ENCODE assay signal across 8 mouse cellular contexts in genomic region chr2:35199971-35200897, GRCm38 (mm10). TPM values are rescaled to one million over a fixed set of nuclear protein-coding genes. Genes with fewer than 3 reads are reported as not detected.
DNase-seq lines count a peak whose midpoint lies in the region; ATAC-seq and TF ChIP-seq lines count a peak whose summit lies in the region.

No protein-coding gene starts in this region.

- peak overlapping the region; percentile 90 for H3K9ac ChIP-seq in intestine, embryonic 14.5 days (ENCODE audit: low read length)
- peak overlapping the region; percentile 99 for H3K9ac ChIP-seq in limb, embryonic 14.5 days (ENCODE audit: low read depth, low read length, severe bottlenecking)
- peak overlapping the region; percentile 99 for H3K9ac ChIP-seq in midbrain, embryonic 15.5 days
- peak overlapping the region; percentile 99 for H3K9ac ChIP-seq in stomach, embryonic 16.5 days (ENCODE audit: low read length)

- DNase-seq in spleen, adult 12 weeks (ENCODE audit: low spot score), result peak; percentile 39
- no peak for DNase-seq in spleen, adult 18-20 months
- DNase-seq in cerebellum, postnatal 10 days, result peak; percentile 57 to 66
- peak; percentile 10 to 18 for DNase-seq in gastrocnemius, adult 8-10 months (ENCODE audit: low spot score in 2 of 2)
- DNase-seq in intestine, embryonic 14.5 days (ENCODE audit: low spot score), result peak; percentile 71
- DNase-seq in limb, embryonic 14.5 days (ENCODE audit: low spot score), result no peak

- H3K36me3 ChIP-seq in intestine, embryonic 14.5 days (ENCODE audit: control insufficient read depth, insufficient read depth, low read length), result no peaks in the 10 kb centered on the region
- H3K36me3 ChIP-seq in limb, embryonic 14.5 days (ENCODE audit: control insufficient read depth, insufficient read depth, low read length), result peaks cover 14% of the 10 kb centered on the region; the same call in 1 of the 2 replicates
- no peaks in the 10 kb centered on the region for H3K36me3 ChIP-seq in midbrain, embryonic 15.5 days (replicated peaks)
- H3K36me3 ChIP-seq in stomach, embryonic 16.5 days (ENCODE audit: control insufficient read depth, insufficient read depth, low read length), result no peaks in the 10 kb centered on the region

- no peaks in the 10 kb centered on the region for H3K27me3 ChIP-seq in intestine, embryonic 14.5 days (replicated peaks; ENCODE audit: control insufficient read depth, insufficient read depth, low read length)
- H3K27me3 ChIP-seq in limb, embryonic 14.5 days (ENCODE audit: control insufficient read depth, insufficient read depth, low read length), result no peaks in the 10 kb centered on the region
- no peaks in the 10 kb centered on the region for H3K27me3 ChIP-seq in midbrain, embryonic 15.5 days (replicated peaks)
- no peaks in the 10 kb centered on the region for H3K27me3 ChIP-seq in stomach, embryonic 16.5 days (ENCODE audit: control insufficient read depth, insufficient read depth, low read length)

- peaks cover 12% of the 10 kb centered on the region for H3K4me1 ChIP-seq in intestine, embryonic 14.5 days (replicated peaks; ENCODE audit: control insufficient read depth, insufficient read depth, low read length)
- peaks cover 10% of the 10 kb centered on the region; the same call in 1 of the 2 replicates for H3K4me1 ChIP-seq in limb, embryonic 14.5 days (ENCODE audit: control insufficient read depth, insufficient read depth, low read length)
- H3K4me1 ChIP-seq in midbrain, embryonic 15.5 days, result peaks cover 30% of the 10 kb centered on the region
- H3K4me1 ChIP-seq in stomach, embryonic 16.5 days (ENCODE audit: control insufficient read depth, insufficient read depth, low read length), result peaks cover 10% of the 10 kb centered on the region; the same call in 1 of the 2 replicates

- WGBS in intestine, embryonic 14.5 days, result under 1% methylated on average over 73 of the region's 90 CpGs
- WGBS in limb, embryonic 14.5 days, result under 1% methylated on average over 49 of the region's 90 CpGs
- WGBS in midbrain, embryonic 15.5 days, result 1% methylated on average over 81 of the region's 90 CpGs
- WGBS in stomach, embryonic 16.5 days, result under 1% methylated on average over 82 of the region's 90 CpGs

- peak overlapping the region; percentile 91 for H3K27ac ChIP-seq in intestine, embryonic 14.5 days (ENCODE audit: low read depth)
- H3K27ac ChIP-seq in limb, embryonic 14.5 days (replicated peaks; ENCODE audit: low read depth, low read length), result peak overlapping the region; percentile 98
- peak overlapping the region; percentile 95 for H3K27ac ChIP-seq in midbrain, embryonic 15.5 days
- H3K27ac ChIP-seq in stomach, embryonic 16.5 days (ENCODE audit: low read length), result peak overlapping the region; percentile 96

- no peaks in the 10 kb centered on the region for H3K9me3 ChIP-seq in intestine, embryonic 14.5 days (ENCODE audit: control insufficient read depth, low read length)
- H3K9me3 ChIP-seq in limb, embryonic 14.5 days (ENCODE audit: control insufficient read depth, low read length), result no peaks in the 10 kb centered on the region
- no peaks in the 10 kb centered on the region for H3K9me3 ChIP-seq in midbrain, embryonic 15.5 days
- no peaks in the 10 kb centered on the region for H3K9me3 ChIP-seq in stomach, embryonic 16.5 days (replicated peaks; ENCODE audit: control insufficient read depth, low read length)

- peak overlapping the region; percentile 74 for H3K4me3 ChIP-seq in intestine, embryonic 14.5 days (ENCODE audit: low read depth, low read length)
- H3K4me3 ChIP-seq in limb, embryonic 14.5 days (replicated peaks; ENCODE audit: low read length), result peak overlapping the region; percentile 98
- H3K4me3 ChIP-seq in midbrain, embryonic 15.5 days, result peak overlapping the region; percentile 98
- peak overlapping the region; percentile 87 for H3K4me3 ChIP-seq in stomach, embryonic 16.5 days (replicated peaks; ENCODE audit: low read length)

- TF ChIP-seq POLR2A in limb, embryonic 14.5 days (IDR thresholded peaks at IDR 0.05; ENCODE audit: borderline replicate concordance, extremely low read depth, insufficient read depth, insufficient read length), result no peak

- peak; percentile 84 for ATAC-seq in intestine, embryonic 14.5 days (replicated peaks; ENCODE audit: low FRiP score, low TSS enrichment, low read depth)
- peak; percentile 77 for ATAC-seq in limb, embryonic 14.5 days (ENCODE audit: low FRiP score, low read depth)
- ATAC-seq in midbrain, embryonic 15.5 days (replicated peaks), result peak; percentile 80
- ATAC-seq in stomach, embryonic 16.5 days (ENCODE audit: insufficient read depth, low FRiP score), result peak; percentile 84

- peak overlapping the region; percentile 95 for H3K4me2 ChIP-seq in intestine, embryonic 14.5 days (ENCODE audit: low read length)
- peak overlapping the region; percentile 71 for H3K4me2 ChIP-seq in limb, embryonic 14.5 days (replicated peaks; ENCODE audit: low read depth, low read length, severe bottlenecking)
- H3K4me2 ChIP-seq in midbrain, embryonic 15.5 days, result peak overlapping the region; percentile 60
- H3K4me2 ChIP-seq in stomach, embryonic 16.5 days (ENCODE audit: low read depth, low read length), result peak overlapping the region; percentile 97

RNA-seq across cellular contexts. Expression of gene Rab14, which starts 0.7 kb away (rescaled TPM):
- total RNA-seq in gastrocnemius, adult 8-10 months (2022), result 10 to 100 TPM; 70.2 to 83.8 (median 76.1) TPM
- polyA plus RNA-seq in intestine, embryonic 14.5 days (2014; fragmentation: Nextera tagmentation; extraction: Ambion mirVana), result 258 and 299 TPM in 2 replicates
- 127 and 130 TPM in 2 replicates for polyA plus RNA-seq in limb, embryonic 14.5 days (2012; rRNA removed)
- polyA plus RNA-seq in limb, embryonic 14.5 days (2014; fragmentation: Nextera tagmentation; extraction: Ambion mirVana), result 276 and 298 TPM in 2 replicates
- 400 and 424 TPM in 2 replicates for polyA plus RNA-seq in midbrain, embryonic 15.5 days (2015; fragmentation: Nextera tagmentation; extraction: Ambion mirVana)
- 292 and 332 TPM in 2 replicates for polyA plus RNA-seq in stomach, embryonic 16.5 days (2015; fragmentation: Nextera tagmentation; extraction: Ambion mirVana)

RNA-seq across cellular contexts. Expression of gene Gsn, which starts 55.9 kb away (rescaled TPM):
- 100 to 1,000 TPM; 276 to 604 (median 428) TPM for total RNA-seq in gastrocnemius, adult 8-10 months (2022)
- polyA plus RNA-seq in intestine, embryonic 14.5 days (2014; fragmentation: Nextera tagmentation; extraction: Ambion mirVana), result 190 and 194 TPM in 2 replicates
- polyA plus RNA-seq in limb, embryonic 14.5 days (2012; rRNA removed), result 160 and 163 TPM in 2 replicates
- 196 and 214 TPM in 2 replicates for polyA plus RNA-seq in limb, embryonic 14.5 days (2014; fragmentation: Nextera tagmentation; extraction: Ambion mirVana)
- polyA plus RNA-seq in midbrain, embryonic 15.5 days (2015; fragmentation: Nextera tagmentation; extraction: Ambion mirVana), result 18.9 and 19.2 TPM in 2 replicates
- polyA plus RNA-seq in stomach, embryonic 16.5 days (2015; fragmentation: Nextera tagmentation; extraction: Ambion mirVana), result 386 and 449 TPM in 2 replicates

Comparison
In these comparisons a context has a peak if more than half of its experiments do, and no peak if none do; other contexts are left out.
1. DNase-seq: peak in spleen, adult 12 weeks (single experiment), cerebellum, postnatal 10 days (2 of 2), gastrocnemius, adult 8-10 months (2 of 2) and intestine, embryonic 14.5 days (single experiment); none in spleen, adult 18-20 months (0 of 2) and limb, embryonic 14.5 days (single experiment).
2. Peak in every context shown above with its lines, with median percentiles within 50 percentile points of each other: ATAC-seq, H3K27ac ChIP-seq, H3K4me2 ChIP-seq, H3K4me3 ChIP-seq and H3K9ac ChIP-seq.